Mouse (Mus musculus): ENCODE measurements around the gene Uba52. TPM values are rescaled to one million over a fixed set of nuclear protein-coding genes. Genes with fewer than 3 reads are reported as not detected.

Gene Uba52
- total RNA-seq, 2 experiments from 2014 or later: 2,370 to 4,635 TPM

DNA sequence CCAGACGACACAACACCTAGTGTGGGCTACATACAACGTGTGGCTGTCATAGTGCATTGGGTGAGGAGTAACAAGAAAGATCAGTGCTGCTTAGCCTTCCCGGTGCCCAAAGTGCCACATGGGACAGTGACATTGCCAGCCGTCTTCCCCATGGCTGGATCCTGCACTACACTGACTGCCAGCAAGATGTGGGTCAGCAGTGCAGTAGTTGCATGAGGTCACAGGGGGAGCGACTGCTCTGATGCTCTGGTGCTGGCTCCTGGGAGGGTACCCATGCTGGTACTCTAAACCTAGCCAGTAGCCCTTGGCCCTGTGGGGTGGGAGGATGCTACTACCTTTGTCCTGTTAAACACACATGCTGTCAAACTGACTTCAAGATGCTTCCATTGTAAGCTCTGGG, 50.4 kb downstream of the Uba52 start:
- no peak for ATAC-seq (ENCODE audit: poor library complexity, severe bottlenecking)

DNA sequence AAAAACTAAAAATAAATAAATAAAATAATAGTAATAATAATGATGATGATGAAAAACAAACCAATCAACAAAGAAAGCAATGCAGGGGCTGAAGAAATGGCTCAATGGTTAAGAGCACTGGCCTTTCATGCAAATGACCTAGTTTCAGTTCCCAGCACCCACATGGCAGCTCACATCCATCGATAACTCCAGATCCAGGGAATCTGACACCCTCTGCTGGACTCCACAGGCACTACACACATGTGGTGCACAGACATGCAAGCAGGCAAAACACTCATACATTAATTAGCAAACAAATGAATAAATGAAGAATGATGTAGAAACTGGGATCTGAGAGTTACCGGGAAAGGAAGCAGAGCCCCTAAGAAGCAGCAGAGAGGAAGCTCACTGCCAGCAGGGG, 51.0 kb downstream of the Uba52 start:
- ATAC-seq (ENCODE audit: poor library complexity, severe bottlenecking): no peak

DNA sequence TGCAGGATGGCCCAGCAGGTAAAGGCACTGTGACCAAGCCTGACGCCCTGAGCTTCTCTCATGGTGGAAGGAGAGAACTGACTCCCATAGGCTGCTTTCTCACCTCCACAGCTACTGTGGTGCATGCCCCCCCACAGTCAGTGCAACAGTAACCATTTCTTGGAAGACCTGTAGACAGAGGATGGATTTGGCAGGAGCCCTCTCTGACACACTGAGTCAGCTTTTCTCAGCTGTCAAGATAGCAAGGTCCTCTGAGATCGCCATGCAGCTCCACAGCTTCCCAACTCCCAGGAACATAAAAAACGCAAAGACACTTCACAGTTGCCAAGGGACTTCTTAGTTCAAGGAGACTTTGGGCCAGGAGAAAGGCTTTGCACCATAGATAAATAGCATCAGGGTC, 52.1 kb downstream of the Uba52 start:
- no peak for ATAC-seq (ENCODE audit: poor library complexity, severe bottlenecking)

Other genes with a start within 250 kb of the Uba52 start
- gene Homer3, start 228.0 kb downstream of the Uba52 start, total RNA-seq (2015): 1.6 and 3.5 TPM in 2 replicates
- 2.9 and 8.0 TPM in 2 replicates for gene Homer3, start 228.0 kb downstream of the Uba52 start, total RNA-seq (2017)
- gene Ddx49, start 208.3 kb downstream of the Uba52 start, total RNA-seq (2015): 17.9 and 19.9 TPM in 2 replicates
- 53.6 and 81.7 TPM in 2 replicates for gene Ddx49, start 208.3 kb downstream of the Uba52 start, total RNA-seq (2017)
- gene Cope, start 208.3 kb downstream of the Uba52 start, total RNA-seq (2015): 163 and 178 TPM in 2 replicates
- 89.1 and 96.1 TPM in 2 replicates for gene Cope, start 208.3 kb downstream of the Uba52 start, total RNA-seq (2017)
- not detected in 2 replicates for gene Cers1, start 195.0 kb downstream of the Uba52 start, total RNA-seq (2015)
- not detected in 2 replicates for gene Cers1, start 195.0 kb downstream of the Uba52 start, total RNA-seq (2017)
- not detected in 2 replicates for gene Gdf1, start 181.0 kb downstream of the Uba52 start, total RNA-seq (2015)
- not detected in 2 replicates for gene Gdf1, start 181.0 kb downstream of the Uba52 start, total RNA-seq (2017)
- gene Upf1, start 157.5 kb downstream of the Uba52 start, total RNA-seq (2015): 10.9 and 11.7 TPM in 2 replicates
- gene Upf1, start 157.5 kb downstream of the Uba52 start, total RNA-seq (2017): 24.4 and 30.7 TPM in 2 replicates
- gene Comp, start 137.2 kb downstream of the Uba52 start, total RNA-seq (2015): not detected in 2 replicates
- gene Comp, start 137.2 kb downstream of the Uba52 start, total RNA-seq (2017): 0.12 TPM in 1 of 2 replicates, not detected in the other
- gene Crtc1, start 71.2 kb downstream of the Uba52 start, total RNA-seq (2015): 2.7 and 3.9 TPM in 2 replicates
- gene Crtc1, start 71.2 kb downstream of the Uba52 start, total RNA-seq (2017): 2.2 TPM in 2 replicates
- gene Klhl26, start 33.8 kb downstream of the Uba52 start, total RNA-seq (2015): 1.6 and 2.4 TPM in 2 replicates
- gene Klhl26, start 33.8 kb downstream of the Uba52 start, total RNA-seq (2017): 3.6 and 5.4 TPM in 2 replicates
- gene Tmem59l, start 23.4 kb downstream of the Uba52 start, total RNA-seq (2015): not detected in 2 replicates
- gene Tmem59l, start 23.4 kb downstream of the Uba52 start, total RNA-seq (2017): not detected in 2 replicates
- not detected in 2 replicates for gene Crlf1, start 17.6 kb downstream of the Uba52 start, total RNA-seq (2015)
- gene Crlf1, start 17.6 kb downstream of the Uba52 start, total RNA-seq (2017): not detected in 2 replicates
- gene Rex1bd, start 4.0 kb downstream of the Uba52 start, total RNA-seq (2015): 40.4 and 47.5 TPM in 2 replicates
- 37.3 and 43.7 TPM in 2 replicates for gene Rex1bd, start 4.0 kb downstream of the Uba52 start, total RNA-seq (2017)
- 75.1 and 75.3 TPM in 2 replicates for gene Fkbp8, start 16.9 kb upstream of the Uba52 start, total RNA-seq (2015)
- gene Fkbp8, start 16.9 kb upstream of the Uba52 start, total RNA-seq (2017): 146 and 166 TPM in 2 replicates
- 88.7 and 114 TPM in 2 replicates for gene Kxd1, start 17.2 kb upstream of the Uba52 start, total RNA-seq (2015)
- 71.4 and 80.6 TPM in 2 replicates for gene Kxd1, start 17.2 kb upstream of the Uba52 start, total RNA-seq (2017)
- gene Ell, start 28.7 kb upstream of the Uba52 start, total RNA-seq (2015): 9.3 and 12.5 TPM in 2 replicates
- 11.1 and 11.9 TPM in 2 replicates for gene Ell, start 28.7 kb upstream of the Uba52 start, total RNA-seq (2017)
- 11.8 and 11.9 TPM in 2 replicates for gene Isyna1, start 83.6 kb upstream of the Uba52 start, total RNA-seq (2015)
- gene Isyna1, start 83.6 kb upstream of the Uba52 start, total RNA-seq (2017): 13.9 and 15.7 TPM in 2 replicates
- gene Ssbp4, start 98.1 kb upstream of the Uba52 start, total RNA-seq (2015): 35.7 and 38.2 TPM in 2 replicates
- 61.3 and 76.1 TPM in 2 replicates for gene Ssbp4, start 98.1 kb upstream of the Uba52 start, total RNA-seq (2017)
- 62.2 and 64.6 TPM in 2 replicates for gene Lrrc25, start 105.4 kb upstream of the Uba52 start, total RNA-seq (2015)
- gene Lrrc25, start 105.4 kb upstream of the Uba52 start, total RNA-seq (2017): 29.3 and 33.8 TPM in 2 replicates
- not detected in 2 replicates for gene Gdf15, start 121.7 kb upstream of the Uba52 start, total RNA-seq (2015)
- gene Gdf15, start 121.7 kb upstream of the Uba52 start, total RNA-seq (2017): not detected in 2 replicates
- 5.7 and 6.8 TPM in 2 replicates for gene Pgpep1, start 149.6 kb upstream of the Uba52 start, total RNA-seq (2015)
- gene Pgpep1, start 149.6 kb upstream of the Uba52 start, total RNA-seq (2017): 1.5 and 4.0 TPM in 2 replicates
- 82.1 and 84.4 TPM in 2 replicates for gene Lsm4, start 162.4 kb upstream of the Uba52 start, total RNA-seq (2015)
- 106 and 151 TPM in 2 replicates for gene Lsm4, start 162.4 kb upstream of the Uba52 start, total RNA-seq (2017)
- 26.7 and 44.1 TPM in 2 replicates for gene Jund, start 188.1 kb upstream of the Uba52 start, total RNA-seq (2015)
- 24.0 and 28.9 TPM in 2 replicates for gene Jund, start 188.1 kb upstream of the Uba52 start, total RNA-seq (2017)
- gene Iqcn, start 192.7 kb upstream of the Uba52 start, total RNA-seq (2015): 0.11 and 0.27 TPM in 2 replicates
- 0.04 TPM in 1 of 2 replicates, not detected in the other for gene Iqcn, start 192.7 kb upstream of the Uba52 start, total RNA-seq (2017)
- not detected in 2 replicates for gene Gm3336, start 207.7 kb upstream of the Uba52 start, total RNA-seq (2015)
- not detected in 2 replicates for gene Gm3336, start 207.7 kb upstream of the Uba52 start, total RNA-seq (2017)
- not detected in 2 replicates for gene Pde4c, start 212.9 kb upstream of the Uba52 start, total RNA-seq (2015)
- gene Pde4c, start 212.9 kb upstream of the Uba52 start, total RNA-seq (2017): not detected in 2 replicates
- gene Rab3a, start 243.9 kb upstream of the Uba52 start, total RNA-seq (2015): 3.3 and 5.8 TPM in 2 replicates
- gene Rab3a, start 243.9 kb upstream of the Uba52 start, total RNA-seq (2017): 2.1 and 5.1 TPM in 2 replicates

All from megakaryocyte, adult 5-6 weeks (primary cell).